Mouse (Mus musculus) liver, embryonic 11.5 days (tissue): ENCODE data around the gene Ptprn2. TPM values are rescaled to one million over a fixed set of nuclear protein-coding genes. Genes with fewer than 3 reads are reported as not detected.
A peak's percentile ranks its signal among the peaks of the same experiment; 100 is the strongest.

Experiments used
- ATAC-seq: fragments of 200-750 bp; cut with Nextera tagmentation; replicated peaks from 2 replicates; pipeline ENCODE4 v1.8.0; 2017; ENCODE audit warnings: moderate number of reproducible peaks, mild to moderate bottlenecking, moderate TSS enrichment, moderate library complexity; ENCODE audit not compliant: low FRiP score
- DNase-seq: peaks from one replicate; pipeline ENCODE4 v3.0.0-alpha.2; 2017; ENCODE audit warnings: low spot score
- H3K27ac ChIP-seq: fragments of 300-500 bp; sonication (generic); 2 replicates; pipeline ENCODE4 v1.5.1; 2014; ENCODE audit warnings: mild to moderate bottlenecking, low read depth, low read length, control low read depth
- H3K27me3 ChIP-seq: fragments of 300-500 bp; sonication (generic); replicated peaks from 2 replicates; pipeline ENCODE4 v1.6.1; 2014; ENCODE audit warnings: low read length, mixed read lengths; ENCODE audit not compliant: control insufficient read depth, insufficient read depth
- H3K36me3 ChIP-seq: fragments of 300-500 bp; sonication (generic); 2 replicates; pipeline ENCODE4 v1.6.1; 2014; ENCODE audit warnings: mild to moderate bottlenecking, low read length, moderate library complexity, mixed read lengths; ENCODE audit not compliant: control insufficient read depth, insufficient read depth
- H3K4me1 ChIP-seq: fragments of 300-500 bp; sonication (generic); replicated peaks from 2 replicates; pipeline ENCODE4 v1.6.1; 2014; ENCODE audit warnings: low read length, mixed read lengths; ENCODE audit not compliant: control insufficient read depth, insufficient read depth
- H3K4me2 ChIP-seq: fragments of 300-500 bp; sonication (generic); 2 replicates; pipeline ENCODE4 v1.6.1; 2014; ENCODE audit warnings: mild to moderate bottlenecking, control low read depth, moderate library complexity
- H3K4me3 ChIP-seq: fragments of 300-500 bp; sonication (generic); 2 replicates; pipeline ENCODE4 v1.5.1; 2014; ENCODE audit warnings: low read depth, low read length, control low read depth
- H3K9ac ChIP-seq: fragments of 300-500 bp; sonication (generic); 2 replicates; pipeline ENCODE4 v1.6.1; 2014; ENCODE audit warnings: low read depth, low read length, control low read depth
- H3K9me3 ChIP-seq: fragments of 300-500 bp; sonication (generic); 2 replicates; pipeline ENCODE4 v1.6.1; 2016; ENCODE audit warnings: low read length, inconsistent platforms, mixed read lengths; ENCODE audit not compliant: control insufficient read depth
- WGBS: fragments of 180-500 bp; shearing (Covaris S2); extraction: QIAGEN DNeasy Blood & Tissue Kit; methylation state at CpG from one replicate; pipeline ENCODE4 v1.1.7; 2014; 5-methylcytosine and 5-hydroxymethylcytosine counted together
- polyA plus RNA-seq: library from polyadenylated mRNA; unstranded; fragments of >200 nt; fragmentation: Nextera tagmentation; extraction: Ambion mirVana; gene quantifications from 2 replicates; pipeline ENCODE4 v1.2.1, GENCODE M21; 2014

The Ptprn2 gene
- polyA plus RNA-seq, 1 experiment from 2014 or later, result 0.11 TPM

DNA sequence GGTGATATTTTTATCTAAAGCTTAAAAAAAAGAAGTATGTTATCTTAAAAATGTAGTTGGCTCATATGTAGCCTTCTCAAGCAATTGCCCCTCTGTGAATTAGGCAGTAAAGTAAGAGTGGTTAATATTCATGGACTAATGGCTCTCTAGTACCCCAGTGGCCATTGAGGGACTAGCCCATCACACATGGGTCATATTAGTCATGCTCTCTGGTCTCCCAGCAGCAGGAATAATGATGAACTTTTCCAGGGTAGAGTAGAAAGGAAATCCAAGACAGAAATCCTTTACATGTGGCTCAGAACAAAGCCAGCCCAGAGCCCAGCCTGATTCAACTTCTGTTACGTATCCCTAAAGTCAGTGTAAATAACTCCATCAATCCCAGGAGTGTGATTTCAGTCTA, 779.7 kb downstream of the Ptprn2 start:
- H3K27me3 ChIP-seq, result no peaks in the 10 kb centered on the region
- 89% methylated on average over 1 of the region's 1 CpGs for WGBS
- no peak overlapping the region for H3K27ac ChIP-seq
- no peak for ATAC-seq
- H3K36me3 ChIP-seq, result no peaks in the 10 kb centered on the region
- no peaks in the 10 kb centered on the region; the same call in 1 of the 2 replicates for H3K4me1 ChIP-seq
- H3K4me3 ChIP-seq, result no peak overlapping the region
- DNase-seq, result no peak
- H3K9me3 ChIP-seq, result no peaks in the 10 kb centered on the region
- no peak overlapping the region for H3K9ac ChIP-seq
- H3K4me2 ChIP-seq, result no peak overlapping the region

- ATAC-seq, result peak; percentile 57; the same call in 1 of the 2 replicates
- H3K9me3 ChIP-seq, result no peaks in the 10 kb centered on the region
- WGBS, result 81% methylated on average over 7 of the region's 7 CpGs
- H3K27me3 ChIP-seq, result no peaks in the 10 kb centered on the region
- no peak overlapping the region for H3K4me2 ChIP-seq
- no peak overlapping the region for H3K9ac ChIP-seq
- H3K4me3 ChIP-seq, result no peak overlapping the region
- no peaks in the 10 kb centered on the region for H3K36me3 ChIP-seq
- no peaks in the 10 kb centered on the region for H3K4me1 ChIP-seq
- no peak overlapping the region for H3K27ac ChIP-seq
- DNase-seq, result no peak
Observed at GRCm38 (mm10) chr12:117268543-117269172, 783.1 kb downstream of the Ptprn2 start.

DNA sequence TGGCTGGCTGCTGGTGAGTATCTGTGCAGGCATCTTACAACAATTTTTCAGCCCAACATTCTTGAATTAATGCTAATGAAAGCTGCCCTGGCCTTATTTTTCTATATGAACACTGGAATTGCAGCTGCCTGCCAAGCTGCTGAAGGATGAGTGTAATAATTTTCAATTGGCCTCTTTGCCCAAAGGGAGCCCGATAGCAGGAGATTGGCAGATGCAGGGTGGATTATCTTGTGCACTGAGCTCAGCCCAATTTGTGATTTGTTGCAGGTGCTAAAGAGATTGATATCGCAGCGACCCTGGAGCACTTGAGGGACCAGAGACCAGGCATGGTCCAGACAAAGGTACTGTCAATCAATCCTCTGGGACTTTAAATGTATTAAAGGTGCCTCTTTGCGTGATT, 783.8 kb downstream of the Ptprn2 start:
- Histone ChIP-seq H3K4me2 (no peak overlapping the region), H3K9ac (no peak overlapping the region), H3K4me3 (no peak overlapping the region), H3K4me1 (no peaks in the 10 kb centered on the region), H3K27me3 (no peaks in the 10 kb centered on the region), H3K27ac (no peak overlapping the region), H3K36me3 (no peaks in the 10 kb centered on the region), H3K9me3 (no peaks in the 10 kb centered on the region)
- 88% methylated on average over 4 of the region's 4 CpGs for WGBS
- DNase-seq (no peak), ATAC-seq (no peak)

DNA sequence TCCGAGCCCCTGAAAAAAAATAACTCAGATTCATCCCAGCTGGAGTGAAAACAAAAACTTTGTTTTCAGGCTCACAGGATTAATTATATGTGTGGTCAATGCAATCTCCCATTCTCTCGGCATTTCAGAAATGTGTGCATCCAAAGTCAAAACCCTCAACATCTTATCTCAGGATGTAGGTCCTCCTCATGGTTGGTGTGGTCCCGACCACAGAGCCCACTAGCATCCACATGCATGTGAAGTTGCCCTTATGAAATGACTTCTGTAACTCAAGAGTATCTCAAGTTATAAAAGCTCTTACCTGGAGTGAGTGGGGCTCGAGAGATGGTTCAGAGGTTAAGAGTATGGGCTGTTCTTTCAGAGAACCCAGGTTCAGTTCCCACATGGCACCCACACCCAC, 784.7 kb downstream of the Ptprn2 start:
- no peak for DNase-seq
- no peak for ATAC-seq
- 59% methylated on average over 4 of the region's 4 CpGs for WGBS
- no peak overlapping the region for H3K9ac ChIP-seq
- no peaks in the 10 kb centered on the region for H3K36me3 ChIP-seq
- no peaks in the 10 kb centered on the region for H3K9me3 ChIP-seq
- H3K27ac ChIP-seq, result no peak overlapping the region
- no peak overlapping the region for H3K4me2 ChIP-seq
- no peak overlapping the region for H3K4me3 ChIP-seq
- no peaks in the 10 kb centered on the region for H3K27me3 ChIP-seq
- no peaks in the 10 kb centered on the region for H3K4me1 ChIP-seq

DNA sequence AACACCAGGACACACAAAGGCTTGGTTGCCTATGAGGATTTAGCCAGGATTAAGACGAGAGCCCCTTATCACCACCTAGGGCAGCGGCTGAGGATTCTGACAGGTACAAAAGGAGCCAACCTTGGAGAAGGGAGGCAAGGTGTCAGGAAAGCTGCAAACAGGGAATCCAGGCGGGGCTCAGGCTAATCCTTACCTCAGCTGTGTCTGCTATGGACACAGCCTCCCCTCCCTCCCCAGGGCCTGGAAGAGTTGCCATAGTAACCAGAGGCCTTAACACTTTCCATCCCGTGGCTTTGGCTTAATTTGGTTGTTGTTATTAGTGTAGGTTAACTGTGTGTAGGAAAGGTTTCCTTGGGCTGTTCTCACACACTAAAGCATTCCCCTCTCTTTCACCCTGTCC, 787.6 kb downstream of the Ptprn2 start:
- no peak overlapping the region for H3K27ac ChIP-seq
- H3K36me3 ChIP-seq, result no peaks in the 10 kb centered on the region
- H3K4me1 ChIP-seq, result no peaks in the 10 kb centered on the region
- H3K4me2 ChIP-seq, result no peak overlapping the region
- H3K9me3 ChIP-seq, result no peaks in the 10 kb centered on the region
- no peak overlapping the region for H3K4me3 ChIP-seq
- 23% methylated on average over 4 of the region's 4 CpGs for WGBS
- ATAC-seq, result no peak
- no peak overlapping the region for H3K9ac ChIP-seq
- no peaks in the 10 kb centered on the region for H3K27me3 ChIP-seq
- no peak for DNase-seq

GRCm38 (mm10) chr12:117274576-117274975, 789.1 kb downstream of the Ptprn2 start:
- Histone ChIP-seq H3K36me3 (no peaks in the 10 kb centered on the region), H3K9me3 (no peaks in the 10 kb centered on the region), H3K27ac (no peak overlapping the region), H3K4me2 (no peak overlapping the region), H3K27me3 (no peaks in the 10 kb centered on the region), H3K4me1 (no peaks in the 10 kb centered on the region), H3K9ac (no peak overlapping the region), H3K4me3 (no peak overlapping the region)
- DNase-seq (no peak), ATAC-seq (no peak)
- WGBS, result 82% methylated on average over 5 of the region's 5 CpGs

DNA sequence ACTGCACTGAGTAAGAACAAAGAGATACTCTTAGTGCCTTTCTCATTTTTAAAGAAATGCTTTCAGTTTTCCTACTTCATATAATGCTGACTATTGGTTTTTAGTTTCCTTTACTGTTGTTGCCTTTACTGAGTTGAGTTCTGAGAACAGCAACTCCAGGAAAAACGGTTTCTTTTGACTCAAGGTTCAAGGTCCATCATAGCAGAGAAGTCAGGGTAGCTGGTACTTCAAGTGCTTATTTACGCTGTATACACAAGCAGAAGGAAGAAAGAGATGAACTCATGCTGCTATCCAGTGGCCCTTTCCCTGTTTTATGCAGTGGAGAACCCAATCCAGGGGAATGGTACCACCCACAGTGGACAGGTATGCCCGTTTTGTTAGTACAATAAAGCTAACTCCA, 795.3 kb downstream of the Ptprn2 start:
- H3K9ac ChIP-seq, result no peak overlapping the region
- 78% methylated on average over 3 of the region's 3 CpGs for WGBS
- H3K4me2 ChIP-seq, result no peak overlapping the region
- ATAC-seq (no peak), DNase-seq (no peak)
- H3K36me3 ChIP-seq, result no peaks in the 10 kb centered on the region
- no peaks in the 10 kb centered on the region for H3K9me3 ChIP-seq
- no peak overlapping the region for H3K27ac ChIP-seq
- H3K4me3 ChIP-seq, result no peak overlapping the region
- H3K27me3 ChIP-seq, result no peaks in the 10 kb centered on the region
- H3K4me1 ChIP-seq, result no peaks in the 10 kb centered on the region

DNA sequence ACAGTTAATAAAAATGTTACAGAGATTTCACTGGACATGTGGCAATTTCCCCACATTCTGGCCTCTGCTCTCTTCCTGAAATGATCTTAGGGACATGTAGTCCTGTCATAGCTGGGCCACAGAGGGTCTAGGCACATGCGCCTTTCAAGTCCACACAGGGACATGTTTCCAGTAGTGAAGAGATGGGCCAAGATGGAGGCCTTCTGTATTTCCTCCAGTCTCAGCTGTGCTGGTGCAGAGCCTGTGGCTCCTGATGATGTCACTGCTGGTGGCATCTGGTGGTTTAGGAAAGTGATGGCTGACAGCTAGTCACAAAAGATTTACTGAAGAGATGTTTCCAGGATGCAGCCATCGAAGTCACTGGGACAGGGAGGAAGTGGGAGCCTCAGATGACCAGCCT, 797.1 kb downstream of the Ptprn2 start:
- H3K27me3 ChIP-seq, result no peaks in the 10 kb centered on the region
- H3K36me3 ChIP-seq, result no peaks in the 10 kb centered on the region
- H3K27ac ChIP-seq, result no peak overlapping the region
- no peak for ATAC-seq
- 62% methylated on average over 2 of the region's 2 CpGs for WGBS
- H3K4me2 ChIP-seq, result no peak overlapping the region
- no peaks in the 10 kb centered on the region for H3K9me3 ChIP-seq
- DNase-seq, result no peak
- H3K4me3 ChIP-seq, result no peak overlapping the region
- no peak overlapping the region for H3K9ac ChIP-seq
- H3K4me1 ChIP-seq, result no peaks in the 10 kb centered on the region

- H3K4me1 ChIP-seq, result no peaks in the 10 kb centered on the region
- H3K36me3 ChIP-seq, result no peaks in the 10 kb centered on the region
- no peak overlapping the region for H3K27ac ChIP-seq
- H3K9ac ChIP-seq, result no peak overlapping the region
- ATAC-seq (no peak), DNase-seq (no peak)
- no peak overlapping the region for H3K4me3 ChIP-seq
- H3K4me2 ChIP-seq, result no peak overlapping the region
- H3K27me3 ChIP-seq, result no peaks in the 10 kb centered on the region
- 70% methylated on average over 2 of the region's 2 CpGs for WGBS
- no peaks in the 10 kb centered on the region for H3K9me3 ChIP-seq
Observed at GRCm38 (mm10) chr12:117287456-117287855, 801.9 kb downstream of the Ptprn2 start.
